Mouse (Mus musculus): ENCODE data around the gene Itgad.

DNA sequence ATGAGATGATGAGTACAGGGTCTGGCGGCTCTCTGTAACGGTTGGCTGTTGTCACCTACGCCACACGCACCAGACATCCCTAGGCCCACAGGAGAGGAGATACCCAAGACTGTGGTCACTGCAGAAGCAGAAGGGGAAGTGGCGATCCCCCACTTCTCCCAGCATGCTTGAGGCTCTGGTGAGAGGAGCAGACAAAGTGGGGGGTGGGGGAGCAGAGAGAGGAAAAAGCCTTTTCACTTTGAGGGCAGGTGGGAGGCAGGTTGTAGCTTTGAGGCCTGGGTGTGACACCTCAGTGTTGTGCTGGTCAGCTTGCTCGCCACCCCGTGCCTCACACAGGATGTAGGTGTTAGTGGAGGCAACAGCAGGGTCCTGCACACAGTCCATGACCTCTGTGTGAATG, 25.9 kb downstream of the Itgad start:
- TF ChIP-seq CTCF (IDR thresholded peaks at IDR 0.05; ENCODE audit: low read depth) = no peak
- no peak for TF ChIP-seq EP300 (optimal IDR thresholded peaks at IDR 0.05)

Data from stomach, postnatal 0 days (tissue).